Mouse (Mus musculus): ENCODE measurements around the gene Lrrc3.

The Lrrc3 gene

DNA sequence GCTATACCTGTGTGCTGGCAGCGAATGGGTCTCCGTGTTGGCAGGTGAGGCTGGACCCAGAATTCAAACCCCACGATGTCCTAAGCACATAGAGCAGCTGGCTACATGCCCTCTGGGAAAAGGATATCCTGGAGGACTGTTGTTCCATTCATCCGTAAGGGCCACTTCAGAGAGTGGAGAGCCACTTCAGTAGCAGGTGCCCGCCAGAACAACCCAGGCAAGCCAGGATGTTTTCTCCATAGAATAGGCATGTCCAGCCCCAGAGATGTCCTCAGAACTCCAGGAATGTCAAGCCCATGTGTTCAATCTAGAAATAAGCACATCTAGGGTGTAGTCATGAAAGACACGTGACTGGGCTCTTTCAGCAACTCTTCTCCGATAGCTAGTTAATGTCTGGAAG is 32.7 kb downstream of the Lrrc3 start:
- no peak for DNase-seq (ENCODE audit: low spot score in 2 of 2)

DNA sequence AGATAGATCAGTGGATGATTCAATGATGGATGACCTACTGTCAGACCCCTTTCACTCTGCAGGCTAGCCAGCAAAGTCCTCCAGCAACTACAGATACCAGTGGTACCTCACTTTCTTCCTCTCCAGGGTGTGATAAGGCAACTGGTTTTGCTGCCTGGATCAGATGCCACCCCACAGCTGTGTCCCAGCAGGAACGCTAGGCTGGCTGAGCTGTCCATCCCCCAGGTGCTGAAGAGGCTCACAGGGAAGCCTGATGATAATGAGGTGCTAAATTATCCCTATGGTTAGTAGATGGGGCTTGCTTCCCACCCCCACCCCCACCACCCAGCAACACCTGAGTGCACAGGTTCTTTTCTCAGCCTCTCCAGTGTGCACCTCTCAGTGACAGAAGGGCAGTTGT is 34.8 kb downstream of the Lrrc3 start:
- DNase-seq (ENCODE audit: low spot score in 2 of 2): no peak

DNA sequence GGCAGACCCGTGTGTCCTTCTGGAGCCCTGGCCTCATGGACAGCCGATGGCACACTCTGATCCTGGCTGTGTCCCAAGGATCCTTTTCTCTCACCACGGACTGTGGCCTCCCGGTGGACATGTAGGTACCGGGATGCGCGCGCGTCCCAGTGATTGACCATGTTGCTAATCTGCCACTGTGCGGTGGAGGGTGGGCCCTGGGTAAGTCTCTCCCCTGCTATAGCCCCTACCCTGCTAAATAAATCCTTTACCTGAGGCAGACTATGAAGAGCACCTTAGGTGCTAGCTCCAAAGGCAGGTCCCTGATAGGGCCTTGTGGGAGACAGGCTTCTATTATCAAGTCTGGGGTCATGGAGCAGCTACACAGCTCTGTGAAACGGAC is 37.6 kb downstream of the Lrrc3 start:
- DNase-seq (ENCODE audit: low spot score in 2 of 2): no peak

DNA sequence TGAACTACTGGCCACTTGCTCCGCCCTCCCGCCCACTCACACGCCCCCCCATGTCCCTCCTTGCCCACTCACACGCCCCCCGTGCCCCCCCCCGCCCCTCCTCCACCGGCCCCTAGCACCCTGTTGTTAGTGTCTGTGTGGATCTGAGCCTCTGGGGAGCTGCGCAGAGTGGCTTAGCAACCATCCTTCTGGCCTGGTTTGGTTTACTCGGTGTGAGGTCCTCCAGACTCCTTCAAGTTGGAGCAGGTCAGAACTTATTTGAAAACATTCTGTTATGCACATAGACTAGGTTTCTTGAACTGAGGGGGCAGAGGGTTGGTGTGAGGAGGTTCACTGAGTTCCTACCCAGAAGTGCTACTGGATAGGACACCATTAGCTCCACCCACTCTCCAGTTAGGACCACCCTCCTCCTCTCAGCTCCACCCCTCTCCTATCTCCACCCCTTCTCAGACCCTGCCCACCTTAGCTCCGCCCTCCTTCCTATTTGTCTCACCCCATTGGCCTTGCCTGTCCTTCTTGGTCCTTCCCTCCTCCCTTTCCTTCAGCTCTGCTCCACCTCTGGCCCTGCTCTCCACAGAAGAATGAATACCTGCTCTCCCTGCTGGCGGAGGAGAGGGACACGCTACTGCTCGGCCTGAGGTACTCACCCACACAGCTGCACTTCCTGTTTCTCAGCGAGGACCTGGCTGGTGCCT is 38.1 kb downstream of the Lrrc3 start:
- peak in 1 of 2 experiments; percentile 10 for DNase-seq (ENCODE audit: low spot score in 2 of 2)

DNA sequence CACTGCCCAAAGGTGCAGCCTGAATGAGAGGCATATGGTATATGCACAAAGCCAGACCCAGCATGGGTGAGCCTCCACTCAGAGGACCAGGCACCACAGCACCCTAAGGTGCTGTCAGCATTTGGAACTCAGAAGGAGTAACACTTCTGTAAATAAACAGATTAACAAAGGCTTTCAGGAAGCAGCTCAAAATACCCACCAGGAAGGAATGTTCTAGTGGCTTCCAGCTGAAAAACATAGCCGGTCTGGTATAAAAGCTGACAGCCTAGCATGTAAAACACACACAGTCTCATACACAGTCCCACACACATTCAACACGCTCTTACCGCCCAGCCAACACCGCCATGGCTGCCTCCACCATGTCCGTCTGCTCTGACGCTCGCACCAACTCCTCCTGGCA is 40.7 kb downstream of the Lrrc3 start, which contains the start of gene Gm3285:
Gm3285 (plus strand) TSS at position 301 of the 400 bp plus-strand sequence.
- no peak for DNase-seq (ENCODE audit: low spot score in 2 of 2)

DNA sequence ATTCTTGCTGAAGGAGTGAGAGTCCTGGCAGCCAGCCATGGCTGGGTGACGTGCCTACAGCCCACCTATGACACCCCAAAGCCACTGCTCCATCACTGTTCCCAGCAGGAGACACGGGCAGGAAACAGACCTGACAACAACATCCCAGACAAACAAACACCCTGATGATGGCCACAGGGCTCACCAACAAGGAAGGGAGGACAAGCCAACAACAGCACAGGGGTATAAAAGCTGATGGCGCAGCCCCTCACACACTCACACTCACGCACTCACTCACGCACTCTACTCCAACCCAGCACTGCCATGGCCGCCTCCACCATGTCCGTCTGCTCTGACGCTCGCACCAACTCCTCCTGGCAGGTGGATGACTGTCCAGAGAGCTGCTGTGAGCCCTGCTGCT is 49.8 kb downstream of the Lrrc3 start, which contains the start of gene Gm10318:
Gm10318 (plus strand) TSS at position 301 of the 400 bp plus-strand sequence.
- DNase-seq (ENCODE audit: low spot score in 2 of 2): no peak

Measured in spleen, postnatal 14 days (tissue).